Comparison of ENCODE assay signal across 11 mouse cellular contexts in genomic region chr2:173250411-173250810, GRCm38 (mm10). TPM values are rescaled to one million over a fixed set of nuclear protein-coding genes. Genes with fewer than 3 reads are reported as not detected.
DNase-seq lines count a peak whose midpoint lies in the region; ATAC-seq and TF ChIP-seq lines count a peak whose summit lies in the region.
"Had no signal": no experiment of that assay in that cellular context is flagged by ENCODE, and none has a peak within 500 bp of the region (broad histone marks: within the 10 kb centered on the region; RNA-seq: fewer than 3 reads in every experiment).

No protein-coding gene starts in this region.

- peaks cover 99% of the 10 kb centered on the region for H3K4me1 ChIP-seq in hindbrain, embryonic 10.5 days (replicated peaks)
- H3K4me1 ChIP-seq in hindbrain, embryonic 14.5 days (replicated peaks; ENCODE audit: control insufficient read depth, insufficient read depth, low read length), result peaks cover 63% of the 10 kb centered on the region
- H3K4me1 ChIP-seq in heart, embryonic 13.5 days, result peaks cover 96% of the 10 kb centered on the region
- H3K4me1 ChIP-seq in lung, adult 2 months (ENCODE audit: control insufficient read depth, insufficient read depth, low read length), result peaks cover 9% of the 10 kb centered on the region
- 0 out of 2 replicates have a peak, but pooled peaks cover 5% of the 10 kb centered on the region for H3K4me1 ChIP-seq in cerebellum, adult 2 months (ENCODE audit: control insufficient read depth, insufficient read depth, low read length)

- TF ChIP-seq POLR2A in lung, adult 2 months (IDR thresholded peaks at IDR 0.05; ENCODE audit: borderline replicate concordance, extremely low read depth, low read depth, low read length), result no peak
- no peak for TF ChIP-seq POLR2A in cerebellum, adult 2 months (IDR thresholded peaks at IDR 0.05; ENCODE audit: borderline replicate concordance, insufficient read depth, low read length)

- no peak for TF ChIP-seq CTCF in lung, adult 2 months (IDR thresholded peaks at IDR 0.05; ENCODE audit: insufficient read depth, low read length)
- no peak for TF ChIP-seq CTCF in cerebellum, adult 2 months (IDR thresholded peaks at IDR 0.05; ENCODE audit: borderline replicate concordance, insufficient read depth, low read depth, low read length)

- peaks cover 40% of the 10 kb centered on the region for H3K27me3 ChIP-seq in hindbrain, embryonic 10.5 days (ENCODE audit: insufficient read depth, poor library complexity, severe bottlenecking)
- no peaks in the 10 kb centered on the region for H3K27me3 ChIP-seq in hindbrain, embryonic 14.5 days (ENCODE audit: control insufficient read depth, insufficient read depth, low read length)
- H3K27me3 ChIP-seq in heart, embryonic 13.5 days (replicated peaks), result no peaks in the 10 kb centered on the region
- H3K27me3 ChIP-seq in cerebellum, adult 2 months (ENCODE audit: control insufficient read depth, insufficient read depth, low read length), result no peaks in the 10 kb centered on the region

- H3K36me3 ChIP-seq in hindbrain, embryonic 10.5 days, result no peaks in the 10 kb centered on the region
- no peaks in the 10 kb centered on the region for H3K36me3 ChIP-seq in hindbrain, embryonic 14.5 days (replicated peaks; ENCODE audit: control insufficient read depth, insufficient read depth)
- H3K36me3 ChIP-seq in heart, embryonic 13.5 days, result no peaks in the 10 kb centered on the region
- H3K36me3 ChIP-seq: midbrain, embryonic 13.5 days had no signal

- no peaks in the 10 kb centered on the region for H3K9me3 ChIP-seq in hindbrain, embryonic 10.5 days
- H3K9me3 ChIP-seq in hindbrain, embryonic 14.5 days (ENCODE audit: control insufficient read depth, low read length), result no peaks in the 10 kb centered on the region
- no peaks in the 10 kb centered on the region for H3K9me3 ChIP-seq in heart, embryonic 13.5 days
- H3K9me3 ChIP-seq: midbrain, embryonic 13.5 days had no signal

- 22% methylated on average over 2 of the region's 2 CpGs for WGBS in hindbrain, embryonic 10.5 days
- WGBS in hindbrain, embryonic 14.5 days, result 29% methylated on average over 2 of the region's 2 CpGs
- 11% methylated on average over 2 of the region's 2 CpGs for WGBS in heart, embryonic 13.5 days
- 22% methylated on average over 2 of the region's 2 CpGs for WGBS in lung, adult 2 months
- WGBS in cerebellum, adult 2 months, result 26% methylated on average over 2 of the region's 2 CpGs

- H3K27ac ChIP-seq in hindbrain, embryonic 10.5 days, result peak overlapping the region; percentile 35; the same call in 1 of the 2 replicates
- no peak overlapping the region for H3K27ac ChIP-seq in hindbrain, embryonic 14.5 days
- H3K27ac ChIP-seq in heart, embryonic 13.5 days (replicated peaks), result peak overlapping the region; percentile 86
- no peak overlapping the region for H3K27ac ChIP-seq in cerebellum, adult 2 months (ENCODE audit: insufficient read depth, low read length)
- H3K27ac ChIP-seq: midbrain, embryonic 13.5 days had no signal

- no peak overlapping the region for H3K9ac ChIP-seq in hindbrain, embryonic 14.5 days
- peak overlapping the region; percentile 68 for H3K9ac ChIP-seq in heart, embryonic 13.5 days

- H3K4me2 ChIP-seq in hindbrain, embryonic 14.5 days (replicated peaks), result no peak overlapping the region
- H3K4me2 ChIP-seq in heart, embryonic 13.5 days, result peak overlapping the region; percentile 43
- H3K4me2 ChIP-seq: midbrain, embryonic 13.5 days had no signal

- no peak for DNase-seq in hindbrain, embryonic 10.5 days (ENCODE audit: low spot score)
- DNase-seq in hindbrain, embryonic 14.5 days (ENCODE audit: low spot score), result no peak
- DNase-seq in 416B (ENCODE audit: low read depth), result peak; percentile 19
- peak; percentile 38 for DNase-seq in lung, adult 2 months
- no peak for DNase-seq in layer of hippocampus, postnatal 36 days
- no peak for DNase-seq in spleen, postnatal 14 days (ENCODE audit: low spot score in 2 of 2)
- no peak for DNase-seq in cerebellum, adult 2 months
- DNase-seq: cerebellum, adult 11-12 months had no signal

- no peak for ATAC-seq in hindbrain, embryonic 14.5 days (ENCODE audit: low FRiP score)
- ATAC-seq in heart, embryonic 13.5 days (ENCODE audit: extremely low read depth, insufficient number of reproducible peaks, low FRiP score, low TSS enrichment), result peak; percentile 18; the same call in 1 of the 2 replicates
- ATAC-seq: hindbrain, embryonic 16.5 days; midbrain, embryonic 13.5 days had no signal

- H3K4me3 ChIP-seq in hindbrain, embryonic 10.5 days, result no peak overlapping the region
- H3K4me3 ChIP-seq in hindbrain, embryonic 14.5 days (replicated peaks; ENCODE audit: low read length), result no peak overlapping the region
- no peak overlapping the region for H3K4me3 ChIP-seq in heart, embryonic 13.5 days
- H3K4me3 ChIP-seq in lung, adult 2 months (replicated peaks; ENCODE audit: extremely low read depth, low read depth, low read length), result no peak overlapping the region
- no peak overlapping the region for H3K4me3 ChIP-seq in cerebellum, adult 2 months (replicated peaks; ENCODE audit: insufficient read depth, low read depth, low read length)
- H3K4me3 ChIP-seq: midbrain, embryonic 13.5 days had no signal

RNA-seq across cellular contexts. Expression of gene Pmepa1, which starts 25.9 kb away (rescaled TPM):
- polyA plus RNA-seq in hindbrain, embryonic 10.5 days (2016; fragmentation: Nextera tagmentation; extraction: Ambion mirVana), result 1.3 and 2.9 TPM in 2 replicates
- polyA plus RNA-seq in hindbrain, embryonic 14.5 days (2014; fragmentation: Nextera tagmentation; extraction: Ambion mirVana), result 5.3 and 5.4 TPM in 2 replicates
- 3.4 TPM in 2 replicates for polyA plus RNA-seq in heart, embryonic 13.5 days (2015; fragmentation: Nextera tagmentation; extraction: Ambion mirVana)
- 96.2 and 97.7 TPM in 2 replicates for polyA plus RNA-seq in lung, adult 2 months (2012; rRNA removed)
- total RNA-seq in layer of hippocampus, postnatal 36 days (2021), result 10 to 100 TPM; 20.3 to 23.2 TPM
- 22.0 and 24.1 TPM in 2 replicates for polyA plus RNA-seq in cerebellum, adult 2 months (2012; rRNA removed)

RNA-seq across cellular contexts. Expression of gene Zbp1, which starts 31.7 kb away (rescaled TPM):
- polyA plus RNA-seq in hindbrain, embryonic 10.5 days (2016; fragmentation: Nextera tagmentation; extraction: Ambion mirVana), result 0.17 and 0.73 TPM in 2 replicates
- polyA plus RNA-seq in hindbrain, embryonic 14.5 days (2014; fragmentation: Nextera tagmentation; extraction: Ambion mirVana), result 0.27 TPM in 1 of 2 replicates, not detected in the other
- polyA plus RNA-seq in heart, embryonic 13.5 days (2015; fragmentation: Nextera tagmentation; extraction: Ambion mirVana), result 0.33 and 0.57 TPM in 2 replicates
- 4.8 and 5.7 TPM in 2 replicates for polyA plus RNA-seq in lung, adult 2 months (2012; rRNA removed)
- under 1 TPM in 1 of 2 experiments, not detected in 1; 0.35 TPM for total RNA-seq in layer of hippocampus, postnatal 36 days (2021)
- 0.25 and 0.74 TPM in 2 replicates for polyA plus RNA-seq in cerebellum, adult 2 months (2012; rRNA removed)
- polyA plus RNA-seq: hindbrain, embryonic 16.5 days had no signal

Comparison
In these comparisons a context has a peak if more than half of its experiments do, and no peak if none do; other contexts are left out.
1. H3K27ac ChIP-seq: peak in hindbrain, embryonic 10.5 days (single experiment) and heart, embryonic 13.5 days (single experiment); none in hindbrain, embryonic 14.5 days (single experiment) and cerebellum, adult 2 months (single experiment).
2. DNase-seq: peak in 416B (single experiment) and lung, adult 2 months (single experiment); none in hindbrain, embryonic 10.5 days (single experiment), hindbrain, embryonic 14.5 days (single experiment), layer of hippocampus, postnatal 36 days (0 of 2), spleen, postnatal 14 days (0 of 2) and cerebellum, adult 2 months (0 of 2).